Mouse (Mus musculus) layer of hippocampus, postnatal 25 days (tissue): ENCODE data around the gene Arl2bp. TPM values are rescaled to one million over a fixed set of nuclear protein-coding genes. Genes with fewer than 3 reads are reported as not detected.

Source experiments
- DNase-seq, 2 experiments: peaks; one replicate each; pipeline ENCODE4 v3.0.0; 2022; ENCODE audit warnings: mixed read lengths in 2 of 2, low spot score in 1 of 2; ENCODE audit errors: extremely low spot score in 1 of 2
- total RNA-seq, 2 experiments: library from RNA; stranded (reverse); gene quantifications; 2 replicates each; pipeline ENCODE4 v1.2.3; 2021

The Arl2bp gene
- total RNA-seq: 100 to 1,000 TPM; 154 to 158 TPM

GRCm38 (mm10) chr8:94666456-94667308 is at the start of gene Arl2bp:
TSS of gene Arl2bp (plus strand) at chr8:94666600.
- DNase-seq: peak; percentile 83 to 84

- DNase-seq: no peak
Measured at GRCm38 (mm10) chr8:94624885-94625284, 41.5 kb upstream of the Arl2bp start.

- DNase-seq: no peak
Measured at GRCm38 (mm10) chr8:94633564-94634194, 32.7 kb upstream of the Arl2bp start.

GRCm38 (mm10) chr8:94634211-94634610 is 32.2 kb upstream of the Arl2bp start:
- DNase-seq: no peak

GRCm38 (mm10) chr8:94641183-94641582 is 25.2 kb upstream of the Arl2bp start:
- no peak for DNase-seq

- DNase-seq: no peak
Measured at GRCm38 (mm10) chr8:94641938-94642337, 24.5 kb upstream of the Arl2bp start.

- DNase-seq: no peak
Measured at GRCm38 (mm10) chr8:94645202-94645601, 21.2 kb upstream of the Arl2bp start.

GRCm38 (mm10) chr8:94646165-94646564 is 20.2 kb upstream of the Arl2bp start:
- no peak for DNase-seq

- DNase-seq: no peak
Measured at GRCm38 (mm10) chr8:94649496-94649895, 16.9 kb upstream of the Arl2bp start.

GRCm38 (mm10) chr8:94652951-94653350 is 13.4 kb upstream of the Arl2bp start:
- DNase-seq: no peak

GRCm38 (mm10) chr8:94654994-94655393 is 11.4 kb upstream of the Arl2bp start:
- no peak for DNase-seq

GRCm38 (mm10) chr8:94658031-94658430 is 8.4 kb upstream of the Arl2bp start:
- DNase-seq: no peak

- no peak for DNase-seq
Measured at GRCm38 (mm10) chr8:94660418-94660817, 6.0 kb upstream of the Arl2bp start.

- DNase-seq: no peak
Measured at GRCm38 (mm10) chr8:94664722-94665121, 1.7 kb upstream of the Arl2bp start.

- DNase-seq: no peak
Measured at GRCm38 (mm10) chr8:94674384-94674783, 8.0 kb downstream of the Arl2bp start.

- DNase-seq: no peak
Measured at GRCm38 (mm10) chr8:94675923-94676322, 9.5 kb downstream of the Arl2bp start.

- DNase-seq: no peak
Measured at GRCm38 (mm10) chr8:94678582-94678981, 12.2 kb downstream of the Arl2bp start.

- no peak for DNase-seq
Measured at GRCm38 (mm10) chr8:94680414-94680813, 14.0 kb downstream of the Arl2bp start.

GRCm38 (mm10) chr8:94682732-94683524 is 16.5 kb downstream of the Arl2bp start:
- DNase-seq: no peak

- no peak for DNase-seq
Measured at GRCm38 (mm10) chr8:94684287-94684686, 17.9 kb downstream of the Arl2bp start.

- no peak for DNase-seq
Measured at GRCm38 (mm10) chr8:94685953-94686352, 19.6 kb downstream of the Arl2bp start.
